Mouse (Mus musculus) embryo, embryonic 9.5 days (tissue): ENCODE results near the gene Glis3.

Experiments
- DNase-seq: peaks from one replicate; pipeline ENCODE4 v3.0.0-alpha.2; 2017; ENCODE audit errors: extremely low spot score

Gene Glis3

GRCm38 (mm10) chr19:28533576-28533975, 146.3 kb downstream of the Glis3 start:
- DNase-seq = no peak

GRCm38 (mm10) chr19:28531750-28532149, 148.1 kb downstream of the Glis3 start:
- DNase-seq = no peak

- DNase-seq = peak; percentile 36
Measured at GRCm38 (mm10) chr19:28530846-28531245, 149.0 kb downstream of the Glis3 start.

GRCm38 (mm10) chr19:28529006-28529405, 150.9 kb downstream of the Glis3 start:
- DNase-seq = no peak

GRCm38 (mm10) chr19:28527446-28527845, 152.4 kb downstream of the Glis3 start:
- no peak for DNase-seq

- no peak for DNase-seq
Measured at GRCm38 (mm10) chr19:28525331-28525730, 154.5 kb downstream of the Glis3 start.

- no peak for DNase-seq
Measured at GRCm38 (mm10) chr19:28522289-28522688, 157.6 kb downstream of the Glis3 start.

GRCm38 (mm10) chr19:28520761-28521181, 159.1 kb downstream of the Glis3 start:
- no peak for DNase-seq

- DNase-seq = no peak
Measured at GRCm38 (mm10) chr19:28520128-28520745, 159.6 kb downstream of the Glis3 start.

- no peak for DNase-seq
Measured at GRCm38 (mm10) chr19:28519296-28519695, 160.6 kb downstream of the Glis3 start.

GRCm38 (mm10) chr19:28518846-28519245, 161.0 kb downstream of the Glis3 start:
- no peak for DNase-seq

GRCm38 (mm10) chr19:28518266-28518665, 161.6 kb downstream of the Glis3 start:
- DNase-seq = no peak

- no peak for DNase-seq
Measured at GRCm38 (mm10) chr19:28517464-28518080, 162.3 kb downstream of the Glis3 start.

GRCm38 (mm10) chr19:28516487-28516886, 163.4 kb downstream of the Glis3 start:
- DNase-seq = no peak

- no peak for DNase-seq
Measured at GRCm38 (mm10) chr19:28512475-28512874, 167.4 kb downstream of the Glis3 start.

- no peak for DNase-seq
Measured at GRCm38 (mm10) chr19:28511910-28512309, 168.0 kb downstream of the Glis3 start.

- DNase-seq = no peak
Measured at GRCm38 (mm10) chr19:28505376-28505775, 174.5 kb downstream of the Glis3 start.

- DNase-seq = no peak
Measured at GRCm38 (mm10) chr19:28503011-28503410, 176.9 kb downstream of the Glis3 start.

GRCm38 (mm10) chr19:28500975-28501374, 178.9 kb downstream of the Glis3 start:
- DNase-seq = no peak

- no peak for DNase-seq
Measured at GRCm38 (mm10) chr19:28500505-28500904, 179.4 kb downstream of the Glis3 start.

- DNase-seq = no peak
Measured at GRCm38 (mm10) chr19:28499786-28500185, 180.1 kb downstream of the Glis3 start.

GRCm38 (mm10) chr19:28495926-28496325, 184.0 kb downstream of the Glis3 start:
- DNase-seq = no peak

- no peak for DNase-seq
Measured at GRCm38 (mm10) chr19:28493605-28494260, 186.1 kb downstream of the Glis3 start.
